Mouse (Mus musculus): Measurements from ENCODE around the gene Oxct2b. TPM values are rescaled to one million over a fixed set of nuclear protein-coding genes. Genes with fewer than 3 reads are reported as not detected.

Oxct2b gene
- total and polyA plus RNA-seq, 3 experiments: not detected

- Histone ChIP-seq H3K27me3 (replicated peaks) (peaks cover 18% of the 10 kb centered on the region), H3K36me3 (replicated peaks in 1 of 2; ENCODE audit: control insufficient read depth in 1 of 2, insufficient read depth in 1 of 2, low read length in 1 of 2) (no peaks in the 10 kb centered on the region)
- in situ Hi-C loops (cut with MboI; ENCODE audit: low pct_ligation_motif_present, low pct_unique_long_range_greater_than_20kb, low sequenced_read_pairs): no loop called here
Measured at GRCm38 (mm10) chr4:123078231-123078630, 37.8 kb upstream of the Oxct2b start.

GRCm38 (mm10) chr4:123080791-123081190, 35.3 kb upstream of the Oxct2b start:
- H3K9ac ChIP-seq (ENCODE audit: insufficient read depth, low read depth): no peak overlapping the region
- dilution Hi-C loops (cut with MboI; ENCODE audit: extremely low pct_ligation_motif_present, extremely low pct_unique_long_range_greater_than_20kb, low sequenced_read_pairs) (no loop called here), in situ Hi-C loops (cut with MboI; ENCODE audit: low pct_ligation_motif_present, low pct_unique_long_range_greater_than_20kb, low sequenced_read_pairs) (loop anchor here (5.0 to 10.0 kb wide), 2 partner anchors 78 to 276 kb away; no protein-coding TSS in a partner anchor)
- DNase-seq (ENCODE audit: extremely low read depth): no peak
- no peaks in the 10 kb centered on the region for H3K79me2 ChIP-seq (replicated peaks; ENCODE audit: control insufficient read depth, extremely low read depth, insufficient read depth, poor library complexity, severe bottlenecking)
- H3K4me3 ChIP-seq (replicated peaks in 1 of 3; ENCODE audit: low read depth in 2 of 3, low read length in 2 of 3, poor library complexity in 1 of 3): no peak overlapping the region
- H3K27me3 ChIP-seq (replicated peaks): peaks cover 8% of the 10 kb centered on the region
- no peaks in the 10 kb centered on the region for H3K9me3 ChIP-seq (replicated peaks; ENCODE audit: low read length)
- H3K27ac ChIP-seq (ENCODE audit: insufficient read depth, low read depth): no peak overlapping the region
- TF ChIP-seq MEF2A (IDR thresholded peaks at IDR 0.05; ENCODE audit: borderline replicate concordance, low read depth, low read length) (no peak), EP300 (IDR thresholded peaks at IDR 0.05; ENCODE audit: low read length) (no peak), NRF1 (IDR thresholded peaks at IDR 0.05; ENCODE audit: low read depth, low read length) (no peak), IRF4 (IDR thresholded peaks at IDR 0.05; ENCODE audit: low read depth, low read length) (no peak), ETS1 (conservative IDR thresholded peaks at IDR 0.05; ENCODE audit: low read depth, low read length) (no peak), USF2 (conservative IDR thresholded peaks at IDR 0.05; ENCODE audit: low read depth, low read length) (no peak), RAD21 (IDR thresholded peaks at IDR 0.05; ENCODE audit: low read depth, low read length) (no peak), PAX5 (IDR thresholded peaks at IDR 0.05; ENCODE audit: low read length) (no peak)
- H3K4me1 ChIP-seq (ENCODE audit: control insufficient read depth in 1 of 2, insufficient read depth in 2 of 2): 0 out of 4 replicates have a peak, but pooled peaks cover 0 to 3% of the 10 kb centered on the region in 2 experiments
- H3K36me3 ChIP-seq (replicated peaks in 1 of 2; ENCODE audit: control insufficient read depth in 1 of 2, insufficient read depth in 1 of 2, low read length in 1 of 2): no peaks in the 10 kb centered on the region
- H3K4me2 ChIP-seq (ENCODE audit: insufficient read depth, low read depth, poor library complexity, severe bottlenecking): no peak overlapping the region

More at GRCm38 (mm10) chr4:123078231-123078630, 37.8 kb upstream of the Oxct2b start:
- TF ChIP-seq MAZ (IDR thresholded peaks at IDR 0.05; ENCODE audit: low read depth, low read length): no peak
- no peak for TF ChIP-seq USF1 (IDR thresholded peaks at IDR 0.05; ENCODE audit: low read depth, low read length)
- no peak for TF ChIP-seq HCFC1 (IDR thresholded peaks at IDR 0.05; ENCODE audit: low read depth, low read length)
- TF ChIP-seq SMC3 (IDR thresholded peaks at IDR 0.05; ENCODE audit: low read depth, low read length): no peak
- no peak for TF ChIP-seq JUND (conservative IDR thresholded peaks at IDR 0.05; ENCODE audit: low read depth, low read length)
- no peak for TF ChIP-seq EP300 (IDR thresholded peaks at IDR 0.05; ENCODE audit: low read length)
- TF ChIP-seq IRF4 (IDR thresholded peaks at IDR 0.05; ENCODE audit: low read depth, low read length): no peak
- TF ChIP-seq ZC3H11A (IDR thresholded peaks at IDR 0.05; ENCODE audit: low read depth, low read length): no peak
- TF ChIP-seq RCOR1 (conservative IDR thresholded peaks at IDR 0.05; ENCODE audit: low read depth, low read length): no peak
- no peak for TF ChIP-seq BHLHE40 (IDR thresholded peaks at IDR 0.05; ENCODE audit: low read depth, low read length)
- TF ChIP-seq MXI1 (IDR thresholded peaks at IDR 0.05; ENCODE audit: low read depth, low read length): no peak
- TF ChIP-seq NELFE (IDR thresholded peaks at IDR 0.05; ENCODE audit: low read depth, low read length): no peak
- TF ChIP-seq JUN (IDR thresholded peaks at IDR 0.05; ENCODE audit: insufficient read depth, low read depth, low read length): no peak
- TF ChIP-seq TCF12 (IDR thresholded peaks at IDR 0.05; ENCODE audit: low read depth, low read length): no peak
- no peak for TF ChIP-seq TBP (conservative IDR thresholded peaks at IDR 0.05; ENCODE audit: low read depth, low read length)
- no peak for TF ChIP-seq POLR2A (IDR thresholded peaks at IDR 0.05; ENCODE audit: low read depth, low read length)
- Histone ChIP-seq H3K9me3 (replicated peaks; ENCODE audit: low read length) (no peaks in the 10 kb centered on the region), H3K4me1 (ENCODE audit: control insufficient read depth in 1 of 2, insufficient read depth in 2 of 2) (no peaks in the 10 kb centered on the region), H3K4me2 (ENCODE audit: insufficient read depth, low read depth, poor library complexity, severe bottlenecking) (no peak overlapping the region), H3K4me3 (replicated peaks in 1 of 3; ENCODE audit: low read depth in 2 of 3, low read length in 2 of 3, poor library complexity in 1 of 3) (no peak overlapping the region), H3K27ac (ENCODE audit: insufficient read depth, low read depth) (no peak overlapping the region), H3K79me2 (replicated peaks; ENCODE audit: control insufficient read depth, extremely low read depth, insufficient read depth, poor library complexity, severe bottlenecking) (no peaks in the 10 kb centered on the region), H3K9ac (ENCODE audit: insufficient read depth, low read depth) (no peak overlapping the region)
- dilution Hi-C loops (cut with MboI; ENCODE audit: extremely low pct_ligation_motif_present, extremely low pct_unique_long_range_greater_than_20kb, low sequenced_read_pairs): no loop called here
- DNase-seq (ENCODE audit: extremely low read depth): no peak

Measured in CH12.LX (cell line).